Mouse (Mus musculus): Measurements from ENCODE around the gene Nrbp1. TPM values are rescaled to one million over a fixed set of nuclear protein-coding genes. Genes with fewer than 3 reads are reported as not detected.
A peak's percentile ranks its signal among the peaks of the same experiment; 100 is the strongest.

The Nrbp1 gene
- 100 to 1,000 TPM; 113 TPM for total RNA-seq (2021)
- long read RNA-seq, experiment 1, transcript Nrbp1-201 (18 exons, 2,203 nt): major isoform, 68 of 98 reads
- long read RNA-seq, experiment 1, partial matches to known transcripts: 5 of 98 reads
- long read RNA-seq, experiment 1, other reads (novel, unspliced or antisense): 23 of 98 reads
- long read RNA-seq, experiment 2, transcript Nrbp1-201 (18 exons, 2,203 nt): major isoform, 97 of 151 reads
- long read RNA-seq, experiment 2, partial matches to known transcripts: 12 of 151 reads
- long read RNA-seq, experiment 2, other reads (novel, unspliced or antisense): 40 of 151 reads

GRCm38 (mm10) chr5:31240637-31241521 lies at the start of gene Nrbp1, which contains the start of gene Gm9970:
TSS of gene Nrbp1 (plus strand) at chr5:31240864.
TSS of gene Gm9970 (minus strand) at chr5:31241232.
- DNase-seq (ENCODE audit: low spot score in 2 of 2): peak; percentile 91 to 92

GRCm38 (mm10) chr5:31192045-31192938 lies 48.4 kb upstream of the Nrbp1 start:
- DNase-seq (ENCODE audit: low spot score in 2 of 2): peak in 1 of 2 experiments; percentile 70

GRCm38 (mm10) chr5:31192939-31193630 lies 47.6 kb upstream of the Nrbp1 start, which contains the start of the genes Snx17 and Eif2b4:
TSS of gene Snx17 (plus strand) at chr5:31193227.
TSS of gene Eif2b4 (minus strand) at chr5:31193430.
- DNase-seq (ENCODE audit: low spot score in 2 of 2): peak; percentile 98 to 99

GRCm38 (mm10) chr5:31193631-31194281 lies 46.9 kb upstream of the Nrbp1 start:
- no peak for DNase-seq (ENCODE audit: low spot score in 2 of 2)

- no peak for DNase-seq (ENCODE audit: low spot score in 2 of 2)
Observed at GRCm38 (mm10) chr5:31194486-31195485, 45.9 kb upstream of the Nrbp1 start.

GRCm38 (mm10) chr5:31195671-31196070 lies 45.0 kb upstream of the Nrbp1 start:
- DNase-seq (ENCODE audit: low spot score in 2 of 2): no peak

GRCm38 (mm10) chr5:31196207-31196606 lies 44.5 kb upstream of the Nrbp1 start:
- DNase-seq (ENCODE audit: low spot score in 2 of 2): no peak

- no peak for DNase-seq (ENCODE audit: low spot score in 2 of 2)
Observed at GRCm38 (mm10) chr5:31197072-31197471, 43.6 kb upstream of the Nrbp1 start.

- no peak for DNase-seq (ENCODE audit: low spot score in 2 of 2)
Observed at GRCm38 (mm10) chr5:31198170-31198569, 42.5 kb upstream of the Nrbp1 start.

- no peak for DNase-seq (ENCODE audit: low spot score in 2 of 2)
Observed at GRCm38 (mm10) chr5:31198616-31199320, 41.9 kb upstream of the Nrbp1 start.

GRCm38 (mm10) chr5:31199321-31199892 lies 41.3 kb upstream of the Nrbp1 start:
- DNase-seq (ENCODE audit: low spot score in 2 of 2): no peak

- DNase-seq (ENCODE audit: low spot score in 2 of 2): no peak
Observed at GRCm38 (mm10) chr5:31199893-31200292, 40.8 kb upstream of the Nrbp1 start.

- no peak for DNase-seq (ENCODE audit: low spot score in 2 of 2)
Observed at GRCm38 (mm10) chr5:31200327-31200768, 40.3 kb upstream of the Nrbp1 start.

GRCm38 (mm10) chr5:31201042-31201741 lies 39.5 kb upstream of the Nrbp1 start:
- no peak for DNase-seq (ENCODE audit: low spot score in 2 of 2)

GRCm38 (mm10) chr5:31201742-31202590 lies 38.7 kb upstream of the Nrbp1 start, which contains the start of gene Zfp513:
TSS of gene Zfp513 (minus strand) at chr5:31202303.
- DNase-seq (ENCODE audit: low spot score in 2 of 2): peak; percentile 87 to 89

- no peak for DNase-seq (ENCODE audit: low spot score in 2 of 2)
Observed at GRCm38 (mm10) chr5:31202933-31203332, 37.7 kb upstream of the Nrbp1 start.

All from adrenal gland, postnatal 4 days (tissue).